ENCODE assay signal across 8 mouse cellular contexts in genomic region chr9:88438237-88438554, GRCm38 (mm10). TPM values are rescaled to one million over a fixed set of nuclear protein-coding genes. Genes with fewer than 3 reads are reported as not detected.
DNase-seq lines count a peak whose midpoint lies in the region; ATAC-seq and TF ChIP-seq lines count a peak whose summit lies in the region.

No protein-coding gene starts in this region.

- intact Hi-C loops in heart, postnatal 25 days (cut with DNase I), result loop anchor here (5.0 kb wide), 1 partner anchor 84 kb away; no protein-coding TSS in a partner anchor

- H3K9me3 ChIP-seq in heart, embryonic 10.5 days, result no peaks in the 10 kb centered on the region
- no peaks in the 10 kb centered on the region for H3K9me3 ChIP-seq in embryonic facial prominence, embryonic 15.5 days (replicated peaks)
- H3K9me3 ChIP-seq in limb, embryonic 12.5 days, result no peaks in the 10 kb centered on the region

- no peak for ATAC-seq in embryonic facial prominence, embryonic 15.5 days (ENCODE audit: insufficient number of reproducible peaks, low FRiP score, low TSS enrichment, low read depth)
- no peak for ATAC-seq in limb, embryonic 12.5 days (ENCODE audit: insufficient number of reproducible peaks, insufficient read depth, low FRiP score, low TSS enrichment, low read depth)

- no peak for TF ChIP-seq CTCF in olfactory bulb, adult 2 months (IDR thresholded peaks at IDR 0.05; ENCODE audit: insufficient read depth, low read depth, low read length)

- peak overlapping the region; percentile 92 for H3K4me2 ChIP-seq in embryonic facial prominence, embryonic 15.5 days (replicated peaks)
- peak overlapping the region; percentile 83 for H3K4me2 ChIP-seq in limb, embryonic 12.5 days

- no peak for TF ChIP-seq POLR2A in olfactory bulb, adult 2 months (IDR thresholded peaks at IDR 0.05; ENCODE audit: insufficient read depth, low read depth, low read length)

- H3K27ac ChIP-seq in heart, embryonic 10.5 days, result peak overlapping the region; percentile 90
- H3K27ac ChIP-seq in embryonic facial prominence, embryonic 15.5 days (replicated peaks), result peak overlapping the region; percentile 91
- peak overlapping the region; percentile 84 for H3K27ac ChIP-seq in limb, embryonic 12.5 days
- H3K27ac ChIP-seq in olfactory bulb, adult 2 months (ENCODE audit: insufficient read depth, low read depth, low read length), result peak overlapping the region; percentile 40

- H3K36me3 ChIP-seq in heart, embryonic 10.5 days, result no peaks in the 10 kb centered on the region
- no peaks in the 10 kb centered on the region for H3K36me3 ChIP-seq in embryonic facial prominence, embryonic 15.5 days
- no peaks in the 10 kb centered on the region for H3K36me3 ChIP-seq in limb, embryonic 12.5 days

- WGBS in heart, embryonic 10.5 days, result 2% methylated on average over 15 of the region's 15 CpGs
- WGBS in embryonic facial prominence, embryonic 15.5 days, result 2% methylated on average over 15 of the region's 15 CpGs
- WGBS in limb, embryonic 12.5 days, result 1% methylated on average over 15 of the region's 15 CpGs
- WGBS in olfactory bulb, adult 2 months, result 1% methylated on average over 15 of the region's 15 CpGs

- H3K27me3 ChIP-seq in heart, embryonic 10.5 days (ENCODE audit: insufficient read depth, poor library complexity, severe bottlenecking), result no peaks in the 10 kb centered on the region
- no peaks in the 10 kb centered on the region for H3K27me3 ChIP-seq in embryonic facial prominence, embryonic 15.5 days
- no peaks in the 10 kb centered on the region for H3K27me3 ChIP-seq in limb, embryonic 12.5 days

- H3K4me3 ChIP-seq in heart, embryonic 10.5 days, result peak overlapping the region; percentile 80
- H3K4me3 ChIP-seq in embryonic facial prominence, embryonic 15.5 days (replicated peaks), result peak overlapping the region; percentile 83
- H3K4me3 ChIP-seq in limb, embryonic 12.5 days (replicated peaks), result peak overlapping the region; percentile 67
- H3K4me3 ChIP-seq in olfactory bulb, adult 2 months (ENCODE audit: insufficient read depth, low read depth, low read length), result peak overlapping the region; percentile 69

- DNase-seq in heart, embryonic 10.5 days (ENCODE audit: low spot score), result no peak
- no peak for DNase-seq in heart, postnatal 25 days (ENCODE audit: low spot score)
- DNase-seq in A20 (ENCODE audit: low read depth, low spot score), result peak; percentile 79
- DNase-seq in embryo, embryonic 9.5 days (ENCODE audit: extremely low spot score), result no peak
- DNase-seq in B cell, adult 2 months, result no peak

- H3K9ac ChIP-seq in embryonic facial prominence, embryonic 15.5 days, result peak overlapping the region; percentile 67
- peak overlapping the region; percentile 78 for H3K9ac ChIP-seq in limb, embryonic 12.5 days (replicated peaks)

- H3K4me1 ChIP-seq in heart, embryonic 10.5 days, result peaks cover 11% of the 10 kb centered on the region; the same call in 1 of the 2 replicates
- peaks cover 7% of the 10 kb centered on the region; the same call in 1 of the 2 replicates for H3K4me1 ChIP-seq in embryonic facial prominence, embryonic 15.5 days
- peaks cover 7% of the 10 kb centered on the region; the same call in 1 of the 2 replicates for H3K4me1 ChIP-seq in limb, embryonic 12.5 days (replicated peaks)
- peaks cover 4% of the 10 kb centered on the region for H3K4me1 ChIP-seq in olfactory bulb, adult 2 months (ENCODE audit: control insufficient read depth, insufficient read depth, low read length)

RNA-seq across cellular contexts. Expression of gene Snx14, which starts 0.6 kb away (rescaled TPM):
- 25.4 and 29.9 TPM in 2 replicates for polyA plus RNA-seq in heart, embryonic 10.5 days (2016; fragmentation: Nextera tagmentation; extraction: Ambion mirVana)
- 10 to 100 TPM; 24.5 to 25.6 TPM for total RNA-seq in heart, postnatal 25 days (2021)
- polyA plus RNA-seq in embryonic facial prominence, embryonic 15.5 days (2015; fragmentation: Nextera tagmentation; extraction: Ambion mirVana), result 26.5 and 29.0 TPM in 2 replicates
- polyA plus RNA-seq in limb, embryonic 12.5 days (2016; fragmentation: Nextera tagmentation; extraction: Ambion mirVana), result 23.2 and 24.9 TPM in 2 replicates
- not detected in 2 replicates for polyA plus RNA-seq in olfactory bulb, adult 2 months (2012; ENCODE audit: insufficient read depth, insufficient read length, low replicate concordance, missing spikeins)

RNA-seq across cellular contexts. Expression of gene Gm20537, which starts 18.2 kb away (rescaled TPM):
- polyA plus RNA-seq in heart, embryonic 10.5 days (2016; fragmentation: Nextera tagmentation; extraction: Ambion mirVana), result 0.58 and 0.78 TPM in 2 replicates
- not detected for total RNA-seq in heart, postnatal 25 days (2021)
- 0.54 and 0.71 TPM in 2 replicates for polyA plus RNA-seq in embryonic facial prominence, embryonic 15.5 days (2015; fragmentation: Nextera tagmentation; extraction: Ambion mirVana)
- polyA plus RNA-seq in limb, embryonic 12.5 days (2016; fragmentation: Nextera tagmentation; extraction: Ambion mirVana), result 0.93 and 1.7 TPM in 2 replicates
- polyA plus RNA-seq in olfactory bulb, adult 2 months (2012; ENCODE audit: insufficient read depth, insufficient read length, low replicate concordance, missing spikeins), result not detected in 2 replicates

RNA-seq across cellular contexts. Expression of gene Syncrip, which starts 44.2 kb away (rescaled TPM):
- polyA plus RNA-seq in heart, embryonic 10.5 days (2016; fragmentation: Nextera tagmentation; extraction: Ambion mirVana), result 78.4 and 96.1 TPM in 2 replicates
- total RNA-seq in heart, postnatal 25 days (2021), result 10 to 100 TPM; 53.0 to 64.1 TPM
- 83.1 and 86.0 TPM in 2 replicates for polyA plus RNA-seq in embryonic facial prominence, embryonic 15.5 days (2015; fragmentation: Nextera tagmentation; extraction: Ambion mirVana)
- polyA plus RNA-seq in limb, embryonic 12.5 days (2016; fragmentation: Nextera tagmentation; extraction: Ambion mirVana), result 124 and 132 TPM in 2 replicates
- 280 TPM in 1 of 2 replicates, not detected in the other for polyA plus RNA-seq in olfactory bulb, adult 2 months (2012; ENCODE audit: insufficient read depth, insufficient read length, low replicate concordance, missing spikeins)

Comparison
In these comparisons a context has a peak if more than half of its experiments do, and no peak if none do; other contexts are left out.
1. H3K27ac ChIP-seq: peak in every context shown above with its lines; median percentile 91 in embryonic facial prominence, embryonic 15.5 days; 90 in heart, embryonic 10.5 days; 84 in limb, embryonic 12.5 days; 40 in olfactory bulb, adult 2 months.
2. RNA of gene Snx14, which starts 0.6 kb away (polyA plus RNA-seq): 26.5 to 29.0 TPM in embryonic facial prominence, embryonic 15.5 days, 25.4 to 29.9 TPM in heart, embryonic 10.5 days and 23.2 to 24.9 TPM in limb, embryonic 12.5 days; not detected in olfactory bulb, adult 2 months; every median in the first group is over 10 times any median in the second.
3. Peak in every context shown above with its lines, with median percentiles within 50 percentile points of each other: H3K4me3 ChIP-seq.